8 mouse cellular contexts compared by ENCODE assay signal in genomic region chr7:132803962-132804361, GRCm38 (mm10). TPM values are rescaled to one million over a fixed set of nuclear protein-coding genes. Genes with fewer than 3 reads are reported as not detected.
DNase-seq lines count a peak whose midpoint lies in the region; ATAC-seq and TF ChIP-seq lines count a peak whose summit lies in the region.

No protein-coding gene starts in this region.

- TF ChIP-seq POLR2A in heart, adult 2 months (IDR thresholded peaks at IDR 0.05; ENCODE audit: insufficient read depth, low read depth, low read length) = 0 out of 2 replicates have a peak, but pooled peaks have one; percentile 27

- intact Hi-C loops in heart, adult 2 months (cut with DNase I) = no loop called here

- no peak overlapping the region for H3K9ac ChIP-seq in heart, adult 2 months (ENCODE audit: low read depth, low read length)
- H3K9ac ChIP-seq in heart, embryonic 12.5 days = no peak overlapping the region
- no peak overlapping the region for H3K9ac ChIP-seq in lung, postnatal 0 days (replicated peaks; ENCODE audit: low read depth)
- no peak overlapping the region for H3K9ac ChIP-seq in forebrain, embryonic 13.5 days

- ATAC-seq in heart, embryonic 12.5 days (ENCODE audit: insufficient number of reproducible peaks, low FRiP score) = no peak
- no peak for ATAC-seq in lung, postnatal 0 days
- ATAC-seq in forebrain, embryonic 13.5 days = no peak

- peaks cover 22% of the 10 kb centered on the region for H3K36me3 ChIP-seq in heart, adult 2 months (ENCODE audit: control insufficient read depth, insufficient read depth, low read length)
- no peaks in the 10 kb centered on the region for H3K36me3 ChIP-seq in heart, embryonic 12.5 days
- H3K36me3 ChIP-seq in lung, postnatal 0 days (ENCODE audit: insufficient read depth, low read length) = no peaks in the 10 kb centered on the region
- H3K36me3 ChIP-seq in forebrain, embryonic 13.5 days (ENCODE audit: poor library complexity, severe bottlenecking) = peaks cover 10% of the 10 kb centered on the region; the same call in 1 of the 2 replicates

- no peak for TF ChIP-seq CTCF in heart, adult 2 months (IDR thresholded peaks at IDR 0.05)
- no peak for TF ChIP-seq CTCF in lung, postnatal 0 days (IDR thresholded peaks at IDR 0.05)

- H3K4me1 ChIP-seq in heart, adult 2 months (ENCODE audit: control insufficient read depth, insufficient read depth, low read length) = peaks cover 83% of the 10 kb centered on the region
- peaks cover 96% of the 10 kb centered on the region for H3K4me1 ChIP-seq in heart, embryonic 12.5 days (replicated peaks)
- H3K4me1 ChIP-seq in lung, postnatal 0 days (ENCODE audit: insufficient read depth, low read depth, low read length) = peaks cover 55% of the 10 kb centered on the region
- peaks cover 64% of the 10 kb centered on the region for H3K4me1 ChIP-seq in forebrain, embryonic 13.5 days

- 34% methylated on average over 3 of the region's 3 CpGs for WGBS in heart, adult 2 months
- 65% methylated on average over 3 of the region's 3 CpGs for WGBS in heart, embryonic 12.5 days
- WGBS in lung, postnatal 0 days = 50% methylated on average over 3 of the region's 3 CpGs
- WGBS in forebrain, embryonic 13.5 days = 78% methylated on average over 3 of the region's 3 CpGs

- H3K27me3 ChIP-seq in heart, adult 2 months (ENCODE audit: control insufficient read depth, insufficient read depth, low read length) = no peaks in the 10 kb centered on the region
- H3K27me3 ChIP-seq in heart, embryonic 12.5 days (replicated peaks) = no peaks in the 10 kb centered on the region
- no peaks in the 10 kb centered on the region for H3K27me3 ChIP-seq in lung, postnatal 0 days (replicated peaks; ENCODE audit: insufficient read depth, low read length)
- no peaks in the 10 kb centered on the region for H3K27me3 ChIP-seq in forebrain, embryonic 13.5 days

- H3K4me3 ChIP-seq in heart, adult 2 months = no peak overlapping the region
- no peak overlapping the region for H3K4me3 ChIP-seq in heart, embryonic 12.5 days
- H3K4me3 ChIP-seq in lung, postnatal 0 days (ENCODE audit: low read depth, low read length) = no peak overlapping the region
- no peak overlapping the region for H3K4me3 ChIP-seq in forebrain, embryonic 13.5 days

- no peak for TF ChIP-seq EP300 in heart, adult 2 months (IDR thresholded peaks at IDR 0.05; ENCODE audit: insufficient read depth, low read depth, low read length)
- TF ChIP-seq EP300 in lung, postnatal 0 days (IDR thresholded peaks at IDR 0.05) = no peak

- H3K4me2 ChIP-seq in heart, embryonic 12.5 days = no peak overlapping the region
- no peak overlapping the region for H3K4me2 ChIP-seq in lung, postnatal 0 days (replicated peaks; ENCODE audit: low read depth, low read length)
- no peak overlapping the region for H3K4me2 ChIP-seq in forebrain, embryonic 13.5 days

- H3K79me2 ChIP-seq in heart, adult 2 months (replicated peaks; ENCODE audit: control insufficient read depth, insufficient read depth, low read length) = peaks cover 11% of the 10 kb centered on the region

- H3K9me3 ChIP-seq in heart, embryonic 12.5 days (replicated peaks) = no peaks in the 10 kb centered on the region
- no peaks in the 10 kb centered on the region for H3K9me3 ChIP-seq in lung, postnatal 0 days (ENCODE audit: low read length)
- H3K9me3 ChIP-seq in forebrain, embryonic 13.5 days (replicated peaks) = no peaks in the 10 kb centered on the region

- peak; percentile 56 to 72 for DNase-seq in heart, adult 2 months
- no peak for DNase-seq in heart, adult 8-10 months (ENCODE audit: low spot score)
- peak; percentile 40 to 55 for DNase-seq in CD8-positive naive resting alpha-beta T cell, adult 2 months (ENCODE audit: low read depth in 2 of 2, low spot score in 2 of 2)
- peak; percentile 63 for DNase-seq in lung, postnatal 0 days (ENCODE audit: low spot score)
- no peak for DNase-seq in ovary, postnatal 14 days (ENCODE audit: low spot score)
- no peak for DNase-seq in ovary, postnatal 36 days (ENCODE audit: low spot score)

- H3K27ac ChIP-seq in heart, adult 2 months = peak overlapping the region; percentile 81
- peak overlapping the region; percentile 74 for H3K27ac ChIP-seq in heart, embryonic 12.5 days (ENCODE audit: poor library complexity, severe bottlenecking)
- 0 out of 2 replicates have a peak overlapping the region, but pooled peaks have one; percentile 20 for H3K27ac ChIP-seq in lung, postnatal 0 days (ENCODE audit: low read length)
- H3K27ac ChIP-seq in forebrain, embryonic 13.5 days = no peak overlapping the region; the same call in 1 of the 2 replicates

RNA-seq across cellular contexts. Expression of gene Fam53b, which starts 9.7 kb away (rescaled TPM):
- total RNA-seq in heart, adult 2 months (2021) = 10 to 100 TPM; 22.0 to 26.9 TPM
- polyA plus RNA-seq in heart, adult 2 months (2012; rRNA removed) = 22.5 and 25.7 TPM in 2 replicates
- total RNA-seq in heart, adult 8-10 months (2022) = 10 to 100 TPM; 24.0 to 31.3 (median 26.9) TPM
- 15.3 and 17.0 TPM in 2 replicates for polyA plus RNA-seq in heart, embryonic 12.5 days (2016; fragmentation: Nextera tagmentation; extraction: Ambion mirVana)
- polyA plus RNA-seq in lung, postnatal 0 days (2015; fragmentation: Nextera tagmentation; extraction: Ambion mirVana) = 27.2 and 31.2 TPM in 2 replicates
- 31.1 and 33.9 TPM in 2 replicates for polyA plus RNA-seq in forebrain, embryonic 13.5 days (2015; fragmentation: Nextera tagmentation; extraction: Ambion mirVana)

RNA-seq across cellular contexts. Expression of gene Eef1akmt2, which starts 48.5 kb away (rescaled TPM):
- 1 to 10 TPM; 7.7 TPM for total RNA-seq in heart, adult 2 months (2021)
- 5.2 and 6.0 TPM in 2 replicates for polyA plus RNA-seq in heart, adult 2 months (2012; rRNA removed)
- total RNA-seq in heart, adult 8-10 months (2022) = 10 to 100 TPM in 2 of 4 experiments, 1 to 10 TPM in 2; 6.2 to 10.0 (median 8.4) TPM
- polyA plus RNA-seq in heart, embryonic 12.5 days (2016; fragmentation: Nextera tagmentation; extraction: Ambion mirVana) = 37.9 and 45.9 TPM in 2 replicates
- polyA plus RNA-seq in lung, postnatal 0 days (2015; fragmentation: Nextera tagmentation; extraction: Ambion mirVana) = 34.5 and 37.2 TPM in 2 replicates
- polyA plus RNA-seq in forebrain, embryonic 13.5 days (2015; fragmentation: Nextera tagmentation; extraction: Ambion mirVana) = 105 and 115 TPM in 2 replicates

RNA-seq across cellular contexts. Expression of gene Abraxas2, which starts 55.1 kb away (rescaled TPM):
- 10 to 100 TPM; 20.3 to 21.3 TPM for total RNA-seq in heart, adult 2 months (2021)
- 9.8 and 15.9 TPM in 2 replicates for polyA plus RNA-seq in heart, adult 2 months (2012; rRNA removed)
- 10 to 100 TPM; 16.8 to 21.9 (median 20.5) TPM for total RNA-seq in heart, adult 8-10 months (2022)
- 26.6 and 27.8 TPM in 2 replicates for polyA plus RNA-seq in heart, embryonic 12.5 days (2016; fragmentation: Nextera tagmentation; extraction: Ambion mirVana)
- polyA plus RNA-seq in lung, postnatal 0 days (2015; fragmentation: Nextera tagmentation; extraction: Ambion mirVana) = 26.7 and 27.1 TPM in 2 replicates
- polyA plus RNA-seq in forebrain, embryonic 13.5 days (2015; fragmentation: Nextera tagmentation; extraction: Ambion mirVana) = 42.5 and 43.5 TPM in 2 replicates

Comparison
In these comparisons a context has a peak if more than half of its experiments do, and no peak if none do; other contexts are left out.
1. DNase-seq: peak in heart, adult 2 months (2 of 2), CD8-positive naive resting alpha-beta T cell, adult 2 months (2 of 2) and lung, postnatal 0 days (single experiment); none in heart, adult 8-10 months (single experiment), ovary, postnatal 14 days (single experiment) and ovary, postnatal 36 days (single experiment).